Mouse (Mus musculus): ENCODE measurements around the gene Gm4312.
"Not testable (repeated sequence)": the region's sequence is repeated elsewhere in the genome, so short reads cannot be mapped to it uniquely, and the experiment has no call there.

DNA sequence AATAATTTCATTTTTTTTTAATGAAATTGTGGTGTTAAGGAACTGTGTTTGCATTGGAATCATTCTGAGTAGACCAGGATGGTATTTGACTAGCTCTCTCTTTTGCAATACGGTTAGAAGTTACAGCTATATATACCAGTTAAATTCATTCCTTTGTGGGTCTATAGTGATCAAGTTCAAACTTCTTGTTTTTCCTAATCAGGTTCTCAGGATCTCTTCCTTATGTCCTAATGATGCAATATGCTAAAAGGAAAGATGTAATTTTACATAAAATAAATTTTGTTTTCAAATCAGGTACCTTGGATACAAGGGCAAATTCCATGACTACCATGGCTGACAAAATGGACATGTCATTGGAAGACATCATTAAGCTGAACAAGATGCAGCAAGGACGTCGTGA is 41.8 kb downstream of the Gm4312 start, which contains the start of gene Gm4302:
- not testable (repeated sequence) for TF ChIP-seq ZC3H11A (IDR thresholded peaks at IDR 0.05; ENCODE audit: borderline replicate concordance, low read depth, low read length); ZNF384 (IDR thresholded peaks at IDR 0.05; ENCODE audit: low read depth, low read length); CHD2 (IDR thresholded peaks at IDR 0.05; ENCODE audit: low read depth, low read length); MAFK (IDR thresholded peaks at IDR 0.05; ENCODE audit: insufficient read depth, low read depth, low read length); HCFC1 (IDR thresholded peaks at IDR 0.05; ENCODE audit: borderline replicate concordance, insufficient read depth, low read length)
